8 mouse cellular contexts compared by ENCODE assay signal in the genomic region with DNA sequence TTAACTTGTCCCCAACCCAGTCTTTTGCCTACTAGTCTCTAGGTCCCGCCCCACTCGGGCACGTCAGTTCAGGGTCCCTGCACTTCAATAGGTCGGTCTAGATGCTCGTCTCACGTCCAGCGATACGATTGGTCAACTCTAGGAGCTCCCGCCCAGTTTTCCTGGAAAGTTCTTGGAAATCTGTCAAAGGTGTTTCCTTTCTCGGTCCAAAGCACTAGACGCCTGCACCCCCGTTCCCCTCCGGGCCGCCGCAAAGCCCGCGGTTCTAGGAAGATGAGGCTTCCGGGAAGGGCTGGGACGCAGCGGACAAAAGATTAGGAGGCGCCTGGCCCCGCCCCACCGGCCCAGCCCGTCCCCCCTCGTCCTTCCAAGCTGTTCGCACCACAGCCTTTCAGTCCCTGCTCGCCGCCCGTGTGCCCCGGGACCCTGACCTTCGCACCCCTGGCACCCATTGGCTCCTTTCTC. TPM values are rescaled to one million over a fixed set of nuclear protein-coding genes. Genes with fewer than 3 reads are reported as not detected.
DNase-seq lines count a peak whose midpoint lies in the region; ATAC-seq lines count a peak whose summit lies in the region.

No protein-coding gene starts in this region.

- H3K9ac ChIP-seq in hindbrain, embryonic 11.5 days (ENCODE audit: low read depth, low read length), result peak overlapping the region; percentile 66

- peak; percentile 96 for ATAC-seq in hindbrain, embryonic 11.5 days (ENCODE audit: low FRiP score)

- H3K4me1 ChIP-seq in hindbrain, embryonic 11.5 days (replicated peaks; ENCODE audit: control insufficient read depth, insufficient read depth, low read length), result no peaks in the 10 kb centered on the region; the same call in none of the 2 replicates

- H3K27me3 ChIP-seq in hindbrain, embryonic 11.5 days (ENCODE audit: control insufficient read depth, insufficient read depth, low read length), result peaks cover 6% of the 10 kb centered on the region

- peak; percentile 95 for DNase-seq in Muller cell, postnatal 12 days (ENCODE audit: inconsistent ontology term)
- peak; percentile 91 for DNase-seq in cerebellum, adult 9-11 months
- DNase-seq in frontal cortex, adult 2 months (ENCODE audit: extremely low spot score in 1 of 2, low spot score in 1 of 2), result peak; percentile 87 to 97
- peak; percentile 95 for DNase-seq in hindbrain, embryonic 11.5 days (ENCODE audit: low spot score)
- peak; percentile 94 to 96 for DNase-seq in layer of hippocampus, postnatal 10 days (ENCODE audit: low spot score in 2 of 2)
- peak; percentile 97 for DNase-seq in lung, postnatal 10 days
- DNase-seq in retina, adult 2 months (ENCODE audit: low read depth, low spot score), result peak; percentile 83
- DNase-seq in thymus, postnatal 36 days, result peak; percentile 85 to 88

- peak overlapping the region; percentile 91 for H3K4me2 ChIP-seq in hindbrain, embryonic 11.5 days (replicated peaks; ENCODE audit: low read depth, low read length)

- H3K27ac ChIP-seq in hindbrain, embryonic 11.5 days (ENCODE audit: low read depth, low read length), result no peak overlapping the region

- no peaks in the 10 kb centered on the region for H3K9me3 ChIP-seq in hindbrain, embryonic 11.5 days (ENCODE audit: control insufficient read depth, low read length)

- under 1% methylated on average over 31 of the region's 31 CpGs for WGBS in hindbrain, embryonic 11.5 days

- H3K4me3 ChIP-seq in hindbrain, embryonic 11.5 days (ENCODE audit: low read depth, low read length), result peak overlapping the region; percentile 72

- H3K36me3 ChIP-seq in hindbrain, embryonic 11.5 days (ENCODE audit: control insufficient read depth, insufficient read depth, low read length), result no peaks in the 10 kb centered on the region

RNA-seq across cellular contexts. Expression of gene Cish, which starts 0.7 kb away (rescaled TPM):
- 5.3 and 7.1 TPM in 2 replicates for polyA plus RNA-seq in frontal cortex, adult 2 months (2012; rRNA removed)
- polyA plus RNA-seq in hindbrain, embryonic 11.5 days (2014; fragmentation: Nextera tagmentation; extraction: Ambion mirVana), result 2.8 and 6.5 TPM in 2 replicates
- 10 to 100 TPM in 1 of 2 experiments, 1 to 10 TPM in 1; 5.9 to 10.0 TPM for total RNA-seq in layer of hippocampus, postnatal 10 days (2021)

RNA-seq across cellular contexts. Expression of gene Mapkapk3, which starts 6.9 kb away (rescaled TPM):
- 7.0 and 7.6 TPM in 2 replicates for polyA plus RNA-seq in frontal cortex, adult 2 months (2012; rRNA removed)
- polyA plus RNA-seq in hindbrain, embryonic 11.5 days (2014; fragmentation: Nextera tagmentation; extraction: Ambion mirVana), result 2.6 and 3.4 TPM in 2 replicates
- total RNA-seq in layer of hippocampus, postnatal 10 days (2021), result 1 to 10 TPM; 1.7 to 1.8 TPM

RNA-seq across cellular contexts. Expression of gene Hemk1, which starts 41.6 kb away (rescaled TPM):
- polyA plus RNA-seq in frontal cortex, adult 2 months (2012; rRNA removed), result 31.9 and 39.1 TPM in 2 replicates
- 9.7 and 10.8 TPM in 2 replicates for polyA plus RNA-seq in hindbrain, embryonic 11.5 days (2014; fragmentation: Nextera tagmentation; extraction: Ambion mirVana)
- total RNA-seq in layer of hippocampus, postnatal 10 days (2021), result 10 to 100 TPM; 14.6 to 19.9 TPM

RNA-seq across cellular contexts. Expression of gene 6430571L13Rik, which starts 43.9 kb away (rescaled TPM):
- 26.2 and 26.8 TPM in 2 replicates for polyA plus RNA-seq in frontal cortex, adult 2 months (2012; rRNA removed)
- polyA plus RNA-seq in hindbrain, embryonic 11.5 days (2014; fragmentation: Nextera tagmentation; extraction: Ambion mirVana), result 1.6 and 1.9 TPM in 2 replicates
- 1 to 10 TPM; 2.5 to 3.2 TPM for total RNA-seq in layer of hippocampus, postnatal 10 days (2021)
